In genomic region chr5:77762426-77763042, GRCm38 (mm10) we compare ENCODE assay signal across 14 mouse cellular contexts.
A peak's percentile ranks its signal among the peaks of the same experiment; 100 is the strongest.
DNase-seq lines count a peak whose midpoint lies in the region; ATAC-seq and TF ChIP-seq lines count a peak whose summit lies in the region.
"Had no signal": no experiment of that assay in that cellular context is flagged by ENCODE, and none has a peak within 500 bp of the region (broad histone marks: within the 10 kb centered on the region; RNA-seq: fewer than 3 reads in every experiment).

No protein-coding gene starts in this region.

- no peaks in the 10 kb centered on the region for H3K4me1 ChIP-seq in lung, embryonic 14.5 days (ENCODE audit: insufficient read depth)
- no peaks in the 10 kb centered on the region for H3K4me1 ChIP-seq in lung, adult 2 months (ENCODE audit: control insufficient read depth, insufficient read depth, low read length)
- H3K4me1 ChIP-seq in embryonic facial prominence, embryonic 13.5 days: peaks cover 6% of the 10 kb centered on the region; the same call in 1 of the 2 replicates
- H3K4me1 ChIP-seq in hindbrain, postnatal 0 days (ENCODE audit: insufficient read depth, low read length): no peaks in the 10 kb centered on the region
- H3K4me1 ChIP-seq: intestine, embryonic 15.5 days had no signal

- no peak for TF ChIP-seq POLR2A in lung, adult 2 months (IDR thresholded peaks at IDR 0.05; ENCODE audit: borderline replicate concordance, extremely low read depth, low read depth, low read length)

- H3K9me3 ChIP-seq in lung, embryonic 14.5 days (ENCODE audit: low read depth, low read length): no peaks in the 10 kb centered on the region
- no peaks in the 10 kb centered on the region for H3K9me3 ChIP-seq in embryonic facial prominence, embryonic 13.5 days
- no peaks in the 10 kb centered on the region for H3K9me3 ChIP-seq in hindbrain, postnatal 0 days (ENCODE audit: low read length)
- H3K9me3 ChIP-seq: intestine, embryonic 15.5 days had no signal

- ATAC-seq in lung, embryonic 14.5 days (ENCODE audit: insufficient read depth): no peak
- ATAC-seq in embryonic facial prominence, embryonic 13.5 days (ENCODE audit: insufficient number of reproducible peaks, insufficient read depth, low FRiP score, low TSS enrichment, low read depth): no peak
- ATAC-seq in hindbrain, postnatal 0 days: peak; percentile 59; the same call in 1 of the 2 replicates
- ATAC-seq: intestine, embryonic 15.5 days; liver, postnatal 0 days had no signal

- no peak overlapping the region for H3K4me2 ChIP-seq in lung, embryonic 14.5 days
- H3K4me2 ChIP-seq in embryonic facial prominence, embryonic 13.5 days: peak overlapping the region; percentile 11; the same call in 1 of the 2 replicates
- no peak overlapping the region for H3K4me2 ChIP-seq in hindbrain, postnatal 0 days (ENCODE audit: low read depth, low read length)
- H3K4me2 ChIP-seq: intestine, embryonic 15.5 days had no signal

- H3K27ac ChIP-seq in lung, embryonic 14.5 days (ENCODE audit: low read depth): no peak overlapping the region
- no peak overlapping the region for H3K27ac ChIP-seq in embryonic facial prominence, embryonic 13.5 days
- H3K27ac ChIP-seq in hindbrain, postnatal 0 days: no peak overlapping the region
- H3K27ac ChIP-seq: intestine, embryonic 15.5 days; left cerebral cortex, adult 2 months had no signal

- no peaks in the 10 kb centered on the region for H3K36me3 ChIP-seq in lung, embryonic 14.5 days (ENCODE audit: insufficient read depth)
- H3K36me3 ChIP-seq in embryonic facial prominence, embryonic 13.5 days: no peaks in the 10 kb centered on the region
- no peaks in the 10 kb centered on the region for H3K36me3 ChIP-seq in hindbrain, postnatal 0 days (ENCODE audit: insufficient read depth, low read length)
- H3K36me3 ChIP-seq: intestine, embryonic 15.5 days had no signal

- no peak overlapping the region for H3K9ac ChIP-seq in lung, embryonic 14.5 days
- no peak overlapping the region for H3K9ac ChIP-seq in embryonic facial prominence, embryonic 13.5 days
- no peak overlapping the region for H3K9ac ChIP-seq in hindbrain, postnatal 0 days (replicated peaks; ENCODE audit: low read length)
- H3K9ac ChIP-seq: intestine, embryonic 15.5 days; liver, postnatal 0 days had no signal

- WGBS in lung, embryonic 14.5 days: 69% methylated on average over 6 of the region's 6 CpGs
- 68% methylated on average over 6 of the region's 6 CpGs for WGBS in lung, adult 2 months
- 22% methylated on average over 6 of the region's 6 CpGs for WGBS in embryonic facial prominence, embryonic 13.5 days
- WGBS in hindbrain, postnatal 0 days: 47% methylated on average over 6 of the region's 6 CpGs

- TF ChIP-seq CTCF in lung, embryonic 14.5 days (IDR thresholded peaks at IDR 0.05; ENCODE audit: low read depth): no peak
- TF ChIP-seq CTCF in lung, adult 2 months (IDR thresholded peaks at IDR 0.05; ENCODE audit: insufficient read depth, low read length): no peak
- TF ChIP-seq CTCF in hindbrain, postnatal 0 days (IDR thresholded peaks at IDR 0.05; ENCODE audit: low read depth): no peak

- peak; percentile 1 to 4 for DNase-seq in heart, postnatal 10 days
- no peak for DNase-seq in heart, adult 18-20 months
- peak; percentile 11 for DNase-seq in lung, embryonic 14.5 days
- no peak for DNase-seq in lung, adult 2 months
- peak; percentile 9 for DNase-seq in hindbrain, postnatal 0 days (ENCODE audit: low spot score)
- no peak for DNase-seq in spleen, postnatal 4 days (ENCODE audit: low spot score in 2 of 2)
- DNase-seq: cerebellum, adult 9-10 months; liver, postnatal 0 days; right cerebral cortex, postnatal 25 days; thymus, adult 18-20 months had no signal

- H3K4me3 ChIP-seq in lung, embryonic 14.5 days (ENCODE audit: low read depth, low read length): no peak overlapping the region
- H3K4me3 ChIP-seq in lung, adult 2 months (replicated peaks; ENCODE audit: extremely low read depth, low read depth, low read length): no peak overlapping the region
- no peak overlapping the region for H3K4me3 ChIP-seq in embryonic facial prominence, embryonic 13.5 days
- no peak overlapping the region for H3K4me3 ChIP-seq in hindbrain, postnatal 0 days (ENCODE audit: low read length)
- H3K4me3 ChIP-seq: intestine, embryonic 15.5 days; left cerebral cortex, adult 2 months; myocyte had no signal

- no peaks in the 10 kb centered on the region for H3K27me3 ChIP-seq in lung, embryonic 14.5 days (ENCODE audit: insufficient read depth, low read length)
- no peaks in the 10 kb centered on the region for H3K27me3 ChIP-seq in embryonic facial prominence, embryonic 13.5 days
- no peaks in the 10 kb centered on the region for H3K27me3 ChIP-seq in hindbrain, postnatal 0 days (ENCODE audit: insufficient read depth, low read length)
- H3K27me3 ChIP-seq: intestine, embryonic 15.5 days had no signal

- intact Hi-C loops in heart, postnatal 10 days (cut with DNase I): no loop called here

Comparison
In these comparisons a context has a peak if more than half of its experiments do, and no peak if none do; other contexts are left out.
1. DNase-seq: peak in heart, postnatal 10 days (2 of 2), lung, embryonic 14.5 days (single experiment) and hindbrain, postnatal 0 days (single experiment); none in heart, adult 18-20 months (0 of 2), lung, adult 2 months (single experiment) and spleen, postnatal 4 days (0 of 2).